In the genomic region with DNA sequence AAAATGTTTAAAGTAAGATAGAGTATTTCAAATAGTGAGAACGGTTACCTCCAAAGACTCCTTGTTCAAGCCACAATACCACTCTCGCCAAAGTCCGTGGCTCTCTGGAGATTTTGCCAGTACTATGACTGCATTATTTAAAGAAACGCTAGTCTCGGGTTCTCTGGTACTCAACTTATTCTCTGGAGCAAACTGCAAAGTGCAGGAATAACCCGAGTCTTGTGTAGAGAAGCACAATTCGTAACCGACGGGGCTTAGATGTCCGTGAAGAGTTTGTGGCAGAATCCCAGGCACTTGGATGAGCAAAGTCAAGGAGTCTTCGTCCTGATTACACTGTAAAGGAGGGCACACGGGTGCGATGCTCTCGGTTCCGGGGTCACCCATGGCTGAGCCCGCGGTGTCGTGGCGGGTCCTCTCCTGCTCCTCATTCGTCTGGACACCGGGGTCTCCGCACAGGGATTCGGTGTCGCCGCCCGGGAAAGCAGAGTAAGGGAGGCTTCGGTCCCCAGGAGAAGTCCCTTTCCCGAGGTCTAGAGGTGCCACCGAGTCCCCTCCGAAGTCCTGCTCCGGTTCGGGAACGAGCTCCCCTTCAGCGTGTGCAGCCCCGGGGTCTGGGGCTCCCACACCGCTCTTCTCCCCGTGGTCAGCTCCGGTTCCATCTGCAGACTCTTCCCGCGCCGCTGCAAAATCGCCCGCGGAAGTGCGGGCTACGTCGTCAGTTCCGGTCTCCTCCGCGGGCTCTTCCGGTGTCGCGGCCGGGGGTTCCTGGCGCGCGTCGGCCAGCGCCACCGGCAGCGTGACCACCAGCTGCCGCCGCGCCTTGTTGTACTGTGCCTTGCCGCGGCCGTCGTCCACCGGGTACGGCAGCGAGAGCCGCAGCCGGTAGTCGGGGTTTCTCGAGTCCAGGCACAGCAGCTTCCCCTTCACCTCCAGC, we compare ENCODE assay signal across 8 mouse cellular contexts. TPM values are rescaled to one million over a fixed set of nuclear protein-coding genes. Genes with fewer than 3 reads are reported as not detected.
DNase-seq lines count a peak whose midpoint lies in the region; ATAC-seq lines count a peak whose summit lies in the region.

A gene (minus strand): TSS at position 661 of the 934 bp plus-strand sequence.

- H3K4me1 ChIP-seq in forebrain, embryonic 16.5 days (replicated peaks; ENCODE audit: control insufficient read depth, insufficient read depth, low read length) = peaks cover 23% of the 10 kb centered on the region

- H3K9ac ChIP-seq in forebrain, embryonic 16.5 days (replicated peaks; ENCODE audit: low read depth, low read length) = peak within 1 kb of the TSS; percentile 70

- H3K9me3 ChIP-seq in forebrain, embryonic 16.5 days (ENCODE audit: control insufficient read depth, low read length) = no peaks in the 10 kb centered on the region

- intact Hi-C loops in heart, postnatal 36 days (cut with DNase I) = loop anchor here (1.0 to 5.0 kb wide), 3 partner anchors 12 to 486 kb away; a partner anchor contains a TSS

- 0% methylated on average over 75 of the region's 75 CpGs for WGBS in forebrain, embryonic 16.5 days

- H3K4me2 ChIP-seq in forebrain, embryonic 16.5 days (ENCODE audit: low read length) = peak within 1 kb of the TSS; percentile 95

- ATAC-seq in forebrain, embryonic 16.5 days = peak; percentile 80

- 0 out of 2 replicates have a peak, but pooled peaks cover 6% of the 10 kb centered on the region for H3K36me3 ChIP-seq in forebrain, embryonic 16.5 days (ENCODE audit: control insufficient read depth, insufficient read depth)

- H3K27me3 ChIP-seq in forebrain, embryonic 16.5 days (replicated peaks; ENCODE audit: control insufficient read depth, insufficient read depth, low read length) = no peaks in the 10 kb centered on the region

- peak within 1 kb of the TSS; percentile 70 for H3K4me3 ChIP-seq in forebrain, embryonic 16.5 days (replicated peaks; ENCODE audit: low read length)

- peak; percentile 84 for DNase-seq in Muller cell, postnatal 12 days (ENCODE audit: inconsistent ontology term)
- DNase-seq in cerebellum, adult 11-12 months = peak; percentile 73
- DNase-seq in heart, postnatal 36 days = peak; percentile 73 to 78
- DNase-seq in layer of hippocampus, adult 8-10 months (ENCODE audit: low spot score in 2 of 2) = peak; percentile 50 to 58
- DNase-seq in lung, postnatal 10 days = peak; percentile 67
- peak; percentile 37 for DNase-seq in ovary, postnatal 14 days (ENCODE audit: low spot score)
- peak; percentile 59 for DNase-seq in thymus, postnatal 25 days

- H3K27ac ChIP-seq in forebrain, embryonic 16.5 days (ENCODE audit: low read length) = peak within 1 kb of the TSS; percentile 72

RNA-seq across cellular contexts. Expression of the gene that starts here (rescaled TPM):
- polyA plus RNA-seq in forebrain, embryonic 16.5 days (2015; fragmentation: Nextera tagmentation; extraction: Ambion mirVana) = 20.0 and 23.6 TPM in 2 replicates
- total RNA-seq in heart, postnatal 36 days (2021) = 1 to 10 TPM; 2.6 to 3.6 TPM
- total RNA-seq in layer of hippocampus, adult 8-10 months (2022) = 1 to 10 TPM; 6.2 to 8.3 (median 7.0) TPM

Comparison
In these comparisons a context has a peak if more than half of its experiments do, and no peak if none do; other contexts are left out.
1. Peak in every context shown above with its lines: DNase-seq, ATAC-seq, H3K4me3 ChIP-seq and H3K27ac ChIP-seq.